Mouse (Mus musculus): Measurements from ENCODE around the gene Otop2. TPM values are rescaled to one million over a fixed set of nuclear protein-coding genes. Genes with fewer than 3 reads are reported as not detected.
A peak's percentile ranks its signal among the peaks of the same experiment; 100 is the strongest.

Gene Otop2
- polyA plus RNA-seq, 1 experiment: 0.15 TPM

DNA sequence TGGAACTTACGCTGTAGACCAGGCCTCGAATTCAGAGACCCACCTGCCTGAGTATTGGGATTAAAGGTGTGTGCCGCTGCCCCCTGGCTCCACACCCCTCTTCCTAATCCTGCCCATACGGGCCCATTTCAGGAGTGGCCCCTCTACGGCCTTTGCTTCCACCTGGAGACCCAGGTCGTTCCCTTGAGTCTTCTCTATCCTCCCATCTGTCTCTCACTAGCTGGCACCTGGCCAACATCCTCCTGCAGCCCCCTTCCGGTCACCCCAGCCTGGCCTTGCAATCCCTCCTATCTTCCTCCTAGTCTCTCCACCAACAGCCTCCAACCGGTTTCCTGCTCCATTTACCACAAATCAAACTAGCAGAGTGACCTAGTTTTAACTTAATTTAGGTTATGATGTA is 17.1 kb upstream of the Otop2 start:
- no peak for TF ChIP-seq CTCF (IDR thresholded peaks at IDR 0.05; ENCODE audit: borderline replicate concordance, extremely low read depth, insufficient read depth, insufficient read length)
- no peak for TF ChIP-seq POLR2A (IDR thresholded peaks at IDR 0.05; ENCODE audit: borderline replicate concordance, extremely low read depth, insufficient read depth, insufficient read length, poor library complexity, severe bottlenecking)
- DNase-seq (ENCODE audit: low read depth): no peak

DNA sequence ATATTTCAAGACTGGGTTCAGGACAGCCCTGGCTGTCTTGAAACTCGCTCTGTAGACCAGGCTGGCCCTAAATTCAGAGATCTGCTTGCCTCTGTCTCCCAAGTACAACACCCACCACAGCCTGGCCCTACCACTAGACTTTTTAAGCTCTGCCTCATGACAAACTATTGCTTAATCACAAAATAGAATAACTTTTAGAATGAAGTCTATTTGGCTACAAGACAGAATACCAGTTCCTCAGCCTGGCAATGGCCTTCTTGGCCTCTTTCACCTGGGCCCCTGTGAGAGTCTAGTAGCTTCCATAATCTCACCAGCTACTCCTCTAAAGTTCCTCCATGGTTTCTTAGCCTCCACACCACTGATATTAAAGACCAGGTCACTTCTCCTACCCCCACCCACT is 16.6 kb upstream of the Otop2 start:
- DNase-seq (ENCODE audit: low read depth): no peak
- TF ChIP-seq POLR2A (IDR thresholded peaks at IDR 0.05; ENCODE audit: borderline replicate concordance, extremely low read depth, insufficient read depth, insufficient read length, poor library complexity, severe bottlenecking): no peak

- DNase-seq (ENCODE audit: low read depth): peak; percentile 56
- TF ChIP-seq POLR2A (IDR thresholded peaks at IDR 0.05; ENCODE audit: borderline replicate concordance, extremely low read depth, insufficient read depth, insufficient read length, poor library complexity, severe bottlenecking) (no peak), CTCF (IDR thresholded peaks at IDR 0.05; ENCODE audit: borderline replicate concordance, extremely low read depth, insufficient read depth, insufficient read length) (no peak)
These were observed 16.0 kb upstream of the Otop2 start for GRCm38 (mm10) chr11:115290919-115291318.

GRCm38 (mm10) chr11:115291503-115291902 is 15.5 kb upstream of the Otop2 start:
- TF ChIP-seq CTCF (IDR thresholded peaks at IDR 0.05; ENCODE audit: borderline replicate concordance, extremely low read depth, insufficient read depth, insufficient read length): no peak
- no peak for TF ChIP-seq POLR2A (IDR thresholded peaks at IDR 0.05; ENCODE audit: borderline replicate concordance, extremely low read depth, insufficient read depth, insufficient read length, poor library complexity, severe bottlenecking)

DNA sequence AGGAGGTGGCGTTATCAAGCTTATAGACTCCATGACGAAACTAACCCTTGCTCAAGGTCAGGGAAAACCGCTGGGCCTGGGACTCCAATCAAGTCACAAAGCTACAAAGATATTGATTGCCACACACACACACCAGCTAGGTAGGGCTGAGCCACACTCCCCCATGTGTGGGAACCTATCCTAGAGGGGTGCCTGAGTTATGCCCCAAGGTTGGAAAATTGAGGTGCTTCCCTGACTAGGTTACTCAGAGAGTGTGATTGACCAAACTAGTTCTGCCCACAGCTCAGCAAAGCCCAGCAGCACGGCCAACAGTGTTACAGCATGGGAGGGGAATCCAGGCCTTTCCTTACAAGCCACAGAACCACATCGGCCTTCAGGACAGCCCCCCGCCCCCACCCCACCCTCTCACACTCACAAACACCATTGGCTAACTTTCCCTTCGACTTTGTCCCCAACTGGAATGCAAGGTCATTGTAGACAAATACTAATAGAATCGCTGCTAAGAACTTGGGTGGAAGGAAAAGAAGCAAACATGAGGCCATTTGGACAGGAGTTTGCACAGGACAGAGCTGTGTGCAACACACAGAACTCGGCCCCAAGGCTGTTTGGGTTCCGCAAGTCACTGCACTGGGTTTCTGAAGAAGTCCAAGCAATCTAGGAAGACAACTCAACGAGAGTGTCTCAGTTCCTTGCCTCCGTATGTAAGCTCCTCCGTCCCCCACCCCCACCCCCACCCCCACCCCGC is 14.2 kb upstream of the Otop2 start:
- no peak for DNase-seq (ENCODE audit: low read depth)
- TF ChIP-seq POLR2A (IDR thresholded peaks at IDR 0.05; ENCODE audit: borderline replicate concordance, extremely low read depth, insufficient read depth, insufficient read length, poor library complexity, severe bottlenecking) (no peak), CTCF (IDR thresholded peaks at IDR 0.05; ENCODE audit: borderline replicate concordance, extremely low read depth, insufficient read depth, insufficient read length) (no peak)

More at GRCm38 (mm10) chr11:115291503-115291902, 15.5 kb upstream of the Otop2 start:
- DNase-seq (ENCODE audit: low read depth): no peak

DNA sequence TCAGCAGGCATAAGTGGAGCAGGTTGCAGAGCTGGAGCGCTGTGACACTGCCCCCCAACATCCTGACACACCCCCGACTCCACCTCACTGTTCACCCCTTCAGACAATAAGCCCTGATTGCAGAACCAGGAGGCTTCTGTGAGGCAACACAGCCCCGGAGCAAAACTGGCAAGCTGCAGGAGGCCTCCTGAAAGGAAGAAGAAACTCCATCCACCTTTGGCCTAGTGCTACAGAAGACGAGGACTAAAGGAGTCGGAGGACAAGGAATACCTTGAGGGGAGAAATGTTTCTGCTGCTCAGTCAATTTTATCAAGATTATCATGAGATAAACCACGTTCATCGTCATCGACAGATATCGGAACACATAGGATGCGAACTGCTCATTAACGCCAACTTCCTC is 11.0 kb upstream of the Otop2 start:
- TF ChIP-seq POLR2A (IDR thresholded peaks at IDR 0.05; ENCODE audit: borderline replicate concordance, extremely low read depth, insufficient read depth, insufficient read length, poor library complexity, severe bottlenecking) (no peak), CTCF (IDR thresholded peaks at IDR 0.05; ENCODE audit: borderline replicate concordance, extremely low read depth, insufficient read depth, insufficient read length) (no peak)
- DNase-seq (ENCODE audit: low read depth): no peak

DNA sequence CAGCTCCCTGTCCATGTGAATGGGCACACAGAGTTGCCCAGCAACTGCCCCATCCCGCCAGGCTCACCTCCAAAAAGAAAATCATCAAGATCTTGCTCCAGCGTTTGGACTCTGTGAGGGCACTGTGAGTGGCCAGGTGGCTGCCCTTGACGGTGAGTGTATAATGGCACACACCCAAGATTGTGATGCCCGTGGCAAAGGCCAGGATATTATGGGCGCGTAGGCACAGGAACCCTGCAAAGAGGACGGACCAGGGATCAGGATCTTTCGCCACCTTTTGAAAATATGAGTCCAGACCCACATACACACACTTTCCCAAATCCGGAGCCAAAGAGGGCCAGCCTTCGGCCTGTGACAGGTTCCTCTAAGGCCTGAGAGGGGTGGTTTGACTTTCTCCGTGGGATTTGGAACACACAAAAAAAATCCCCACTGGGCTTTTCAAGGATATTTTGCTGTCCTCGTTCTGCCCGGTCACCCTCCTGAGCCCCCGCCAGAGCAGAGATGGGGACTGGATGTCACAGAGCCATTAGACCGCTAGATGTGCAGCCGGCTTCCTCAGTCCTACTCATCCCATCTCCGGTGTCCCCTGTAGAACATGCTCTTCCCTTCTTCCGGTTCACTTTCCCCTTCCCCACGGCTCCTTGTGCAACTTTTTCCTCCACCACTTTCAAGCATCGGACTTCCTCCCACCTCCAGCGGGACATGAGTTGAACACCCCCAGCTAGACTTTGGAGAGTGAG is 10.3 kb upstream of the Otop2 start:
- TF ChIP-seq CTCF (IDR thresholded peaks at IDR 0.05; ENCODE audit: borderline replicate concordance, extremely low read depth, insufficient read depth, insufficient read length): no peak
- no peak for TF ChIP-seq POLR2A (IDR thresholded peaks at IDR 0.05; ENCODE audit: borderline replicate concordance, extremely low read depth, insufficient read depth, insufficient read length, poor library complexity, severe bottlenecking)
- DNase-seq (ENCODE audit: low read depth): no peak

- TF ChIP-seq POLR2A (IDR thresholded peaks at IDR 0.05; ENCODE audit: borderline replicate concordance, extremely low read depth, insufficient read depth, insufficient read length, poor library complexity, severe bottlenecking) (no peak), CTCF (IDR thresholded peaks at IDR 0.05; ENCODE audit: borderline replicate concordance, extremely low read depth, insufficient read depth, insufficient read length) (no peak)
- peak; percentile 80 for DNase-seq (ENCODE audit: low read depth)
These were observed 9.6 kb upstream of the Otop2 start, which contains the start of gene Fads6 for GRCm38 (mm10) chr11:115297214-115297826. Fads6 (minus strand) TSS chr11:115297663.

DNA sequence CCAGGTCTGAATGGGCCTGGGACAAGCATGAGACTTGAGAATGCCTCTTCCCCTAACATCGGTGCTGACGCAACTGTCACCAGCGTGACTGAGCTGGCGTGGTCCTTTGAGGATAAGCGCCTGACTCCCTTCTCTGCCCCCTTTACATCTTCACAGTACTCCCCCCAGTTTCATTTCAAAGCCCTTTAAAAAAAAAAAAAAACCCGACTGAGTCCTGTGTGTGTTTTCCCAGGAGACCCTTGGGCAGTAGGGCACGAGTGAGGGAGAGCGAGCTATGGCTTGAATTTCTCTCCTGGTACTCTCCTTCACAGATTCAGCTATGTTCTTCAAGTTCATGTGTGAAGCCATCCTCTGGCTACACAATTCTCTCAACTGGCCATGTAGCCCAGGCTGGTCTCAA is 8.8 kb upstream of the Otop2 start:
- DNase-seq (ENCODE audit: low read depth): no peak
- TF ChIP-seq POLR2A (IDR thresholded peaks at IDR 0.05; ENCODE audit: borderline replicate concordance, extremely low read depth, insufficient read depth, insufficient read length, poor library complexity, severe bottlenecking) (no peak), CTCF (IDR thresholded peaks at IDR 0.05; ENCODE audit: borderline replicate concordance, extremely low read depth, insufficient read depth, insufficient read length) (no peak)

DNA sequence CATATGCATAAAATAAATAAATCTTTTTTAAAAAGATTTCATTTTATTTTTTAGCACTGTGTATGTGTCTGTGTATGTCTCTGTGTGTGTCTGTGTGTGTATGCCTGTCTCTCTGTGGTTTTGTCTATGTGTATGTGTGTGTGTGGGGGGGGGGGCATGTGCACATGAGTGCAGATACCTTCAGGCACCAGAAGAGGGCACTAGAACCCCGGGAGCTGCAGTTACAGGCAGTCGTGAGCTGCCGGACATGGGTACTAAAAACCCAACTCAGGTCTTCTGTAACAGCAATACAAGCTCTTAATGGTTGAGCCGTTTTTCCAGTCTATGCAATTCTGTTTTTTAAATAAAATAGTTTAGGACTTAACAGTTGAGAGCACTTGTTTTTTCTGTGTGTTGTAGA is 6.2 kb upstream of the Otop2 start:
- DNase-seq (ENCODE audit: low read depth): no peak
- TF ChIP-seq POLR2A (IDR thresholded peaks at IDR 0.05; ENCODE audit: borderline replicate concordance, extremely low read depth, insufficient read depth, insufficient read length, poor library complexity, severe bottlenecking): no peak

- no peak for DNase-seq (ENCODE audit: low read depth)
- TF ChIP-seq POLR2A (IDR thresholded peaks at IDR 0.05; ENCODE audit: borderline replicate concordance, extremely low read depth, insufficient read depth, insufficient read length, poor library complexity, severe bottlenecking): no peak
- no peak for TF ChIP-seq CTCF (IDR thresholded peaks at IDR 0.05; ENCODE audit: borderline replicate concordance, extremely low read depth, insufficient read depth, insufficient read length)
These were observed 5.6 kb upstream of the Otop2 start for GRCm38 (mm10) chr11:115301351-115301750.

Data from brain, embryonic 14.5 days (tissue).